Mouse (Mus musculus): Measurements from ENCODE around the gene Dlx5.

Dlx5 gene

DNA sequence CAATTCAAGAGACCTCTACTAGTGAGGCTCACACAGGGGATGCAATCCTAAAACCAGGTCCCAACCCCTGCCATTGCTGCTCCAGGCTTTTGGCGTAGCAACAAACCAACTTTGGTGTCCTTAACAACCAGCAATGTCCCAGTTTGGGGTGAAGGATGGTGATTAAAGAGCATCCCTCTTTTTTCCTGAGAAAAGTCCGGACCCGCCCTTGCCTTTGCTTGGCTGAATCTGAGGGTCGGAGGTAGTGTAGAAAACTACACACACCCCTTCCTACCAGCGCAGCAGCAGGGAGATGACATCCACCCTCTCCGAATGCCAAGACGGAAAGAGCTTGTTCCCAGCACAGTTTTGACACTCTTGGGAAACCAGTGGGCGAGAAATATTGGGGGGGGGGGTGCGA lies 6.2 kb downstream of the Dlx5 start:
- no peak for DNase-seq

DNA sequence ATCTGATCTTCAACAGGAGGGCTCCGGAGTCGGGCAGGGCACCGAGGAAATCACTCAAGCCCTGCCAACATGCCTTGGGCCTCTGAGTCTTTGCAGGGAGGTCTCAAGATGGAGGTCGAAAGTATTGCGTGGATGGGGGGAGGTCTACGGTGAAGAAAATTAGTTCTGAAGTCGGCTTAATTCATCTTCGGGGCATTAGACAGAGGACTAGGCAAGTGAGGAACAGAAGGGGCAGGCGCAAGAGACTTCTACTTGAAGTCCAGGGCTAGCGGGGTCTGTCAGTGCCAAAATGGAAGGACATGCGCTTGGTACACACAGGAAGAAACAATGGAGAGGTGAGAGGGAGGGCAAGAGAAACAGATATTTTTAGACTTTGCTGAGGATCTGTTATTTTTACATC lies 6.7 kb downstream of the Dlx5 start:
- no peak for DNase-seq

DNA sequence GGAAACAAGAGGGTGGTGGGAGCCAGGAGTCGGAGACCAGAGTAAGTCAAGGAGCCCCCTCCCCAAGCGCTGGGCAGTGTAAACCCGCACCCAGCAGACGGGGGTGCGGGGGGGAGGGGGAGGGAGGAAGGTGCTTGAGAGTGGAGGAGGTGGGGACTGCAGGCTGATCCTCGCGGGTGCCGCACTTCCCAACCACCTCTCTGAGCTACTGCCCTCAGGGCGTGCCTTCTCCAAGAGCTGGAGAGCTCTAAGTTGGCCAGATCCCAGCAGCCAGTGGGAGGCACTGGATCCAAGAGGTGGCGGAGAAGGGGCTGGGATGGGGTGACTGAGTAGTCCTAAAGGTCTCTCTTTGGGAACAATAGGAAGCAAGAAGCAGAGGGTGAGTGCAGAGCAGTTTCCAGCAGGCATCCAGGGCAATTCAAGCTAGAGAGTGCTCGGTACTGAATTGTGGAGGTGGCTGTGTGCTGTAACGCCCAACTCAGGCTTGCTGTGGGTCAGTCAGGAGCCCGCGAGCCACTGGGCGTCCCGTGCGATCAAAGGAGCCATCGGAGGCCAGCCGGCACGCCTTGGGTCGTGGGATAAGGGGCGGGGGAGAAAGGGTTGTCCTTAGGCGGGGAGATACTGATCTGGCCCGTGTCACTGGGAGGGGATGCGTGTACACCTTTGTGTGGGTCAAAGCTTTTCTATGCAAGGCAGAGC lies 7.7 kb downstream of the Dlx5 start:
- DNase-seq, result no peak

DNA sequence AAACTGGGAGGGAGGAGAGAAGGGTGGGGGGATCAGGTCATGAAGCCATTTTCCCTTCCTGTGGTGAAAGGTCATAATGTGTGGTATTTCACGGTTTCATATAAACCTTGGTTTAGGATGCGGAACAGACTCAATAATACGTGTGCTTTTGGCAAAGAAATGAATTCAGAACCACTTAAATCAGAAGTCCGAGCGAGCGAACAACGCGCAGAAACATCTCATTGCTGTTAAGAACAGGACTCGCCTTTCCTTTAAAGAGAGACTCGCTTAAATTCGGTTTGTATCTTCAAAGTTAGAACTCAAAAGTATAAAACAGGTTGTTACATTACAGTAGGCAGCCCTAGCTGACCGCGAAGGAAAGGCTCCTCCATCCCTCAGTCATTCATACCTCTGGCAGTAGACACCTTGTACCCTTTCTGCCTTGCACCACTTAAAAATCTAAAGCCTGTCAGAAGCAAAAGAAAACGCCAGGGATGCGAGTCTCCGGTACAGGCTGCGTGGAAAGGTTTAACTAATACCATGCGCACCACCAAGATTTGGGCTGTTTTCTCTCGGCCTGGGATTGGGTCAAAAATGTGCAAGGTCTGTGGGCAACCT lies 8.3 kb downstream of the Dlx5 start:
- no peak for DNase-seq

DNA sequence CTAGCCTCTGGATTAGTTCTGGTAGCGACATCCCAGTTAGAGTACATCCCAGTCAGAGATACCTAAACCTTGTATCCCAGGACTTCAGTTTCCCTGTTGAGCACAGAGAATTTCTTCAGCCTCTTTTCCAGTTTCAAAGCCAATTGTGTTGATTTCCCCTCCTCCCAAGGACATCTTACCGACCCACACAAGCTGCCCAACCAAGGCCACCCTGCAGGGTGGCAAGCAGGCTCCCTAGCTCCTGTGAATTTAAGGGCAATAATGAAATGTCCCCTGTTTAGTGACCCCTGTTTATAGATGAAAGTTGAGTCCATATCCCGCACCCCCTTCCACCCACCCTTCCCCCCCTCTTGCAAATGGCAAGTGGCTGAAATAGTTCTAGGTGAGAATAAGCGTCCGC lies 9.0 kb downstream of the Dlx5 start:
- DNase-seq, result no peak

DNA sequence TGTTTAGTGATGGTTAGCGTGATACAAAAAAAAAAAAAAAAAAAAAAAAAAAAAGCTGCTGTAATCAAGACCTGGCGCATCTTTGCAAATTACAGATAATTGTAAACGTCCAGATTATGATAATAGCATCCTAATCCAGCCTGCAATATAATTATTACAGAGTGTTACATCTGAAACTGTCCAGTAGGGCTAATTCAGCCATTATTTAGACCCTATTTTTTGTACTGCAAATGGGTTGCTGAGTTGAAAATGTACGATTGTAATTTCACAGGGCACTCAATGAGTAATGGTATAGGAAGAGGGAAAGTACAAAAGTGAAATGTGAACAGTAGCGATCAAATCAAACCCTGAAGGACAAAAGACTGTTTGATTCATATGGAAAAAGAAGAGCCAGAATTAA lies 10.2 kb downstream of the Dlx5 start:
- DNase-seq, result no peak

DNA sequence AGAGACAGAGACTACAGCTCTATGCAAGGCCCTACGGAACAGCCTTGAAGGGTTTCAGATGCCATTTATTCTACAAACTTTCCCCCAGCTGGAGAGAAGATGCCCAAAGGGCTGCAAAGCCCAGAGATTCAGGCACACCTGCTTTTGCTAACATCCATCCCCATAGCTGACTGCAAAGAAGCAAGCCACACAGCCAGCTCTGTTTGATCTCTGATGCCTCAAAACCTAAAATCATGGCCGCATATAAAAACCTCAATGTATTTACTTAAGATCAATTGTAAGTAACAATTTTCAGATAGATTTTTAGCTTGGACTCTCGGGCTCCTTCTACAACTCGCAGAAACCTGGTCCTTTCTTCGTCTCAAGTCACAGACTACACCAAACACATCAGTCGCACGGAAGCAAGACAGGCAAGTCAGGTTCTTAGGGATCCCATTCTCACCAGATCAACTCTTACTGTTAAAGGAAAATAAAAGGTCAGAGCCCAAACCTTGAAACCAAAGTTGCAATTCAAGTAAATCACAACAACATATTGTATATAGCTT lies 10.9 kb downstream of the Dlx5 start:
- DNase-seq, result no peak

DNA sequence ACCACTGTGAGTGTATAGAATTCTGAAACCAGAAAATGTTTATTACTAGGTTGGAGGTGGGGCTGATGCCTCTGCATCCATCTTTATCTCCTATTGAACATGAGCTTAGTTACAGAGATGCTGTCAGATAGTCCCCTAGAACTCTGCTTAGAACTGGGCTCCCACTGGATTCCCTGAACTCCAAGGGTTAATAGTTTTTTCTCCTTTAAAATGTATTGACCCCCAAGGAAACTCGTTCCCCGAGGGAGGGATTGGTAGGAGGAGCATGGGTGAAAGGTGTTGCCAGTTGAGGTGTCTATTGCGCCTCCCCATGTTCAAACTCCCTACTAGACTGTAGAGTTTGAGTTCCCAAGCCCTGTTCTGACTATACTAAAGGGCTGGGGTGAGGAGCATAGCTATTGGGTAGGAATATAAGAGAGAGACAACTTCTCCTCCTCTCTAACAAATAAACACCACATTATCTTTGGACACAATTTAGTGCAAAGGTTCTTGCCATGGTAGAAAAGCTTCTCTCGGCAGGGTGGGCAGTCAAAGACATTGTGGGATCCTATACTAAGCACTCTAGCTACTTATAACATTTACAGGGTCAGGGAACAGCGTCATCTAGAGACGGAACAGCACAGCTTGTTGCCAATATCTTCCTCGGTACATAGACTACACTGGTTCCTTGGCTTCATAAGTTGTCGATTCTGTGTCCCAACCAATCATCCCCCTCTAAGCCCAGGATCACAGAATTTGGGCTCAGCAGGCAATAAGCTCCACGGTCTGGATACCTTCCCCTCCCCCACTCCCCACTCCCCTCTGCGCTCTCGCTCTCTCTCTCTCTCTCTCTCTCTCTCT lies 11.7 kb downstream of the Dlx5 start:
- DNase-seq, result no peak

DNA sequence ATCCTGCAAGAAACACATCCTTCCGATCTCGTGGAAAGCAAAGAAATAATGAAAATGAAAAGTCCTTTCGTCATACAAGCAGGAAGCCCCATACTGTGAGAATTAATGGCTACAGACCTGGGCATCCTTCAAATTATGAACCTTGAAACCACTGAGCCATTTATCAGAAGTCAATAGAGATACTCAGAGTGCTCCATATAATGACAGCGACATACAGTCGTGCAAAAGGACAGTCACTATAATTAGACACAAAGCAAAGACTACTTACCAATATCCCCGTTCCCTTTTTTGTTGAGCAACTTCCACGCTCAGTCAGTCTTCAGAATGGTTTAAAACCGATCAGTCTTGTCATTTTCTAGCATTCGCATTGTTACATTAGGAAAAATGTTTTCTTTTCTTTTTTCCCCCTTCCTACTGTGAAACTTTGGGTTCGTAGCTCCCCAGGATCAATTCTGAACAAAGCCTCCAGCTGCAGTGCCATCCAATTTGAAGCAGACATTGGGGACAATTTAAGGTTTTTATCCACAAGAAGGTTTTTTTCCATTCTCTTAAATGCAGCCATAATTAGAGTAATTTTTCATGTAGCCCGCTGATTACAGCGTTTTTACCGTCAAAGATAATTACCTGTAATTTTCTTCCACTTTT lies 12.7 kb downstream of the Dlx5 start:
- DNase-seq, result no peak

DNA sequence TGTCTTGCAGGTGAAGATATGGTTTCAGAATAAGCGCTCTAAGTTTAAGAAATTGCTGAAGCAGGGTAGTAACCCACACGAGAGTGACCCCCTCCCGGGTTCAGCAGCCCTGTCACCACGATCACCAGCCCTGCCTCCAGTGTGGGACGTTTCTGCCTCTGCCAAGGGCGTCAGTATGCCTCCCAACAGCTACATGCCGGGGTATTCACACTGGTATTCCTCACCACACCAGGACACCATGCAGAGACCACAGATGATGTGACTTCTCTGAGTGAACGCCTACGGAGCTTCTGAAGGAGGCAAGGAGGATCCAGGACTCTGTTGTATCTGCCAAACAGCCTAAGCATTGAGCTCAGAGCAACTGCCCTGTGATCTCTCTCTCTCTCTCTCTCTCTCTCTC lies 14.9 kb downstream of the Dlx5 start:
- no peak for DNase-seq

DNA sequence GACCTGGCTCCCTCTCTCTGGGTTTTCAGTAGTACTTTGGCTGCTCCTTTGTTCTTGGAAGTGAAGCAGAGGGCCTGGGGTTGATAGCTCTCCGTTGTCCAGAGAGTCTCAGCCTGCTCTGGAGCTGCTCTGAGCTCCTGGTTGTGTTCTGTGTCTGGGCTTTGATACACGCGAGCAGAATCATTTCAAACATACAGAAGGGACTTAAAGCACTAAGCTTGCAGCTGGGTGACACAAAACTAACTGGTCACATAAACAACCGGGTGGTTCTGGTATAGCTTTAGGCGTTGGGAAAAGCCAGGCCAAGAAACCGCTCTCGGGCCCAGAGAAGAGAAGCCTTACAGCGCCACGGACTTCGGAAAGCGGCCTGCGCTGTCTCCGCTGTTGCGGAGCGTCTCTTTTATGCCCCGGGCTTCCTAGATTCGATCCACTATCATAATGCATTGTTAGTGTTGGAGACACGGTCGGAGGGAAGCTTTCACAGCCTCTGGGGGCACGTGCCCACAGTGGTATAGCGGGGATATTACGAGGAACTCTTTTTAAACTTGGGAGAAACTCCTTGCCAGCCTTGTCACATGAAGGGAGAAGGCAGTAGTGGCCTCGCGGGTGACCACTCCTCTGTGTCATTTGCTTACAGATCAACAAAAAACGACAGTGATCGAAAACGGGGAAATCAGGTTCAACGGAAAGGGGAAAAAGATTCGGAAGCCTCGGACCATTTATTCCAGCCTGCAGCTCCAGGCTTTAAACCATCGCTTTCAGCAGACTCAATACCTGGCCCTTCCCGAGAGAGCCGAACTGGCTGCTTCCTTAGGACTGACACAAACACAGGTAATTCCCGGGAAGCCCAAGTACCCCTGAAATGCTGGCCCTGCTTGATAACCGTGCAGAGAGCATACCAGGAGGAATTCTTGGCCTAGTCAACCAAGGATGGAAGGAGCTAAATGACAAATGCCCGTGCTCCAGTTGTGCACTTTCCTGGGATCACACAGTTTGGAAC lies 17.1 kb downstream of the Dlx5 start:
- no peak for DNase-seq

DNA sequence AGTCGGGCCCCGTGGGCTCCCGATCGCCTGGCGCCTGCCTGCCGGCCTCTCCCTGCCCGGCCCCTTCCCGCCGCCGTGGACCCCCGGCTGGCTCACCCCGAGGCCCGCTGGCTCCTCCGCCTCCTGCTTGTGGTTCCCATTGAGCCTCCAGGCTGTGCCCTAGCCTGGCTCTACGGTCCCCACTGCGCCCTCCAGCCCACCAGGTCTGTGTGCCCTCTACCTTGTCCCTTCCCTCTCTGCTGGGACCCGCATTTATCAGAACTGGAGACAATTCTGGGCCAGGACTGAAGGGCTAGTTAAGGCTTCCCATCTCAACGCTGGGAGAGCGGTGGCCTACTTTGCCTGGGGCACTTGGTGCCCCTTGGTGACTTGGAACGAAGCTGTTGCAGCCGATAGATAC lies 17.9 kb downstream of the Dlx5 start:
- no peak for DNase-seq

DNA sequence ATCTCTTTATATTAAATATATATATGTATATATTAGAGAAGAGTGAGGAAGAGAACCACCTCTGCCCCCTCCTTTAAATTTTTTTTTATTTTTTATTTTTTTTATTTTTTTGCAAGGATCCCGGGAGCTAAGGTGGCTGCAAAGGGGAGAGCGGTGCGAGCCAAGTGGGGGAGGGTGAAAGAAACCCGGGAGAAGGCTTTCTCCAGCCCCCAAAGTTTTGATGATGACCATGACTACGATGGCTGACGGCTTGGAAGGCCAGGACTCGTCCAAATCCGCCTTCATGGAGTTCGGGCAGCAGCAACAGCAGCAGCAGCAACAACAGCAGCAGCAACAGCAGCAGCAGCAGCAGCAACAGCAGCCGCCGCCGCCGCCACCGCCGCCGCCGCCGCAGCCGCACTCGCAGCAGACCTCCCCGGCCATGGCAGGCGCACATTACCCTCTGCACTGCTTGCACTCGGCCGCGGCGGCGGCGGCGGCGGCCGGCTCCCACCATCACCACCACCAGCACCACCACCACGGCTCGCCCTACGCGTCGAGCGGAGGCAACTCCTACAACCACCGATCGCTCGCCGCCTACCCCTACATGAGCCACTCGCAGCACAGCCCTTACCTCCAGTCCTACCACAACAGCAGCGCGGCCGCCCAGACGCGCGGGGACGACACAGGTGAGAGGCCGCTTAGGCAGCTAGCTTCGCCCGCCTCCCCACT lies 18.6 kb downstream of the Dlx5 start, which contains the start of gene Dlx6:
Dlx6 (plus strand) TSS at position 175 of the 711 bp plus-strand sequence.
- DNase-seq, result no peak

DNA sequence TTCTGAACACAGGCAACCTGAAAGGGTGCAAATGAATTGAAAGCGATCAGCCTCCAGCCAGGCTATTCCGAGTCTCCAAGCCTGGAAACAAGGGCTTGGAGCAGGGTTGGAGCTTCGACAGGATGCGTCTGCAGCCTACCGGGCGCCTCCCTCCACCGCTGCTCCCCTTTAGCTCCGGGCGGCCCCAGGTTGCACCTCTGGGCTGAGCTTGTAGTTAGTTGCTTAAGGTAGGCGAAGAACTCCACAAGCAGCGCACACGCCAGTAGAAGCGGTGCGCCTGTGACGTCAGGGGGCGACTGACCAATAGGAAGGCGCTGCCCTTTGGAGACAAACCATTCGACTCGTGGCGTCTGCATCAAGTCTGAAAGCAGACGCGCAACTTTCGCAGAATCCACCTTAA lies 19.3 kb downstream of the Dlx5 start:
- no peak for DNase-seq

DNA sequence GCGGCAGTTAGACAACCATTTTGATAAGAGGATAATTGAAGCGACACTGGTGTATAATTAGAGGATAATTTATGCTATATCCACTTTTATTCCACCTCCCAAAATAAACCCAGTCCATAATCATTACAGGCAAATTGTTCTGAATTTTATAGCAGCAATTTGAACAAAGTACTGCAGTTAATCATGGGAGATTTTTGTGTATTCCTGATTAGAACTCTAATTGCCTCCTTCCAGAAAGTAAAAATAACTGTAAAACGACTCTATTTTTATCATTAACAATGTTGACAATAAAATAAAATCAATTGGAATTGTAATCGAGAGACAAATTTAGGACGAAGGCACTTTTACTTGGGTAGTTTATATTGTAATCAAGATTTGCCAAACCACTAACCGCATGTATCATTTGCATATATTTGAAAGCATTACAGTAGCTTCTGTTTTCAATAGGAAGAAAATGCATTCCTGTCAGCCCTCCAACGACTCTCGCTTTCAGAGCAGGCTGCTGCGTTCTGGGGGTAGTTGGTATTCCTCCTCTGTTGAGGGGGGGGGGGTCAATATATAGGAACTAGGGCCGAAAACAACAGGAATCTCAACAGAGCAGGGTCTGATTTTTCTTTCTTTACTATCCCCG lies 20.0 kb downstream of the Dlx5 start:
- no peak for DNase-seq

DNA sequence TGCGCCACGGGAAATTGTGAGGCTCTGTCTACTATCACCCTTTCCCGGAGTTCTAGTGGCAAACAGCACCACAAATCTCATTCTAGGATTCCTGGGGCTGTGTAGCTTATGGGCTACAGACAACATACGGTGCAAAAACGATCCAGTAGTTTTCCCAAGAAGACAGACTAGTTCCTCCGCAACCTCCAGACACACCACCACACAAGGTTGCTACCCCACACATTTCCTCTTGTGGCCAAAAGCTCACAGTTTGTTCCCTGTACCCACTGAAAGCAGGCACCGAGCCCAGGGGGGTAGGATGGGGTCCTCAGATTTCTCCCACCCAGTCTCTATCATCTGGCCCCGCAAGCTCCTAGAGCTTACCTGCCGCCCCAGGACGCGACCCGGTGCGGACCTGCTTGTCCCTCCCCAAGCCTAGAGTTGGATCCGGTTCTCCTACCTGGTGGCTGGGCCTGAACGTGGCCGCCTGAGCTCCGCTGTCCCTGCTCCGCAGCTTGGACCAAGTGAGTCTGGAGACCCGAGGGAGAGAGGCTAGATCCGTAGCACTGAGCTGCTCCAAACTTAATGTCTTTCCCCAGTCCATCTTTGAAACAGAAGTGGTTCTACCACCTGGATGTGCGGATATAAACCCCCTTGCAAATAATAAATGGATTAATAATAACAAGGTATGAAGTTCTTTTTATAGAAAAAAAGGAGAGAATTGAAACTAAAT lies 20.6 kb downstream of the Dlx5 start:
- DNase-seq, result no peak

DNA sequence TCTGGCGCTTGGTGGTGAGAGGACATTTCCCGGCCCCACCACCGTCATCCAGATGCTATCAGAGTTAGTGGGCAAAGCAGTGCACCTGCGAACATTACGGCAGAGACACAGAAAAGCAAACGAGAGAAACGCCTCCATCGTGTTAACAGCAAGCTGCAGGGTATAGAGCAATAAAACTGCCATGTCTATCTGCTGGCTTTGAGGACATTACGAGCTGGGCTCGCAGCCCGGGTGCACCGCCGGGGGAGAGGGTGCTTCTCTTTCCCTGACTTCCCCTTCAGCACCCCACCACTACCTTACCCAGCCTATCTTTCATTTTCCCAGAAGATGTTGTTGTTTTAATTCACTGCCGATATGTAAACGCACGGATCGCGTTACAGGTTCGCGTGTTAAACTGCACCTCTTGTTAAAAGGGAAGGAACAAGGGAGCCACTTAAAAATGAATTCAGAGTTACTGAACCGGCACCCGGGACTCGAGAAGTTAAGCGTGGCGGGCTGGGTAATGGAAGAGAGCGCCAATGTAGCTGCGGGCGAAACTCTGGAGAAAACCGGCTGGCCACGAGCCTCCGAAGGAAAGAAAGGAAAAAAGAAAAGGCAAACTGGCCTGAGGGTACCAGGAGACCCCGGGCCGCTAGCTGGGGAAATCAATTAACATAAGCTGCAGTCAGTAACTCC lies 21.3 kb downstream of the Dlx5 start:
- no peak for DNase-seq

DNA sequence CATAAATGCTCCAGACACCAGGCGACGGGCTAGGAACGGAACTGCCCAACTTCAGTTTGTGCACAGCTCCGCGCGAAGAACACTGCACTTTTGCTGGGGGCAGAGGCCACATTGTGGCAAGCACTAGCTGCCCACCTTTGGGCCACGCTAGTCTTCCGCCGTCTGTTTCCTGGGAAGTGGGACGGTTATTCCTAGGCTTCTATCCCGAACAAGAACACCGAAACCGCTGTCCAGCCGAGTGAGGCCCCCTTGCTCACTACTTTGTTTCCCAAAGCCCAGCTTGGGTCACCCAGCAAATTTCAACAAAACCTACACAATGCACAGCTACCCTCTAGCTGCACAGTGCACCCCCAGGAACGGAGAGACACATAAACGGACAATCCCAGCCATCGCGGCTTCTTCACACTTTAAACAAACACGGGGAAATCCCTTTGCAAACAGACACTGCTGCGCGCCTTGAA lies 21.9 kb downstream of the Dlx5 start:
- no peak for DNase-seq
